Mouse (Mus musculus): ENCODE measurements at regions not wholly inside any gene's neighbourhood (a gene's known extent, or its start where the extent isn't known, plus 50 kb on each side); places are given as distances from the start of the nearest gene placed in this dataset.

- Histone ChIP-seq H3K27me3 (ENCODE audit: control insufficient read depth, insufficient read depth, low read length) (0 out of 2 replicates have a peak, but pooled peaks cover 5% of the 10 kb centered on the region), H3K4me3 (ENCODE audit: control insufficient read depth in 1 of 2, insufficient read depth in 1 of 2, low read depth in 1 of 2, low read length in 2 of 2) (no peak overlapping the region), H3K36me3 (ENCODE audit: control insufficient read depth, insufficient read depth, low read length) (no peaks in the 10 kb centered on the region), H3K27ac (replicated peaks in 1 of 2; ENCODE audit: control insufficient read depth in 1 of 2, insufficient read depth in 1 of 2, low read depth in 2 of 2, low read length in 2 of 2) (no peak overlapping the region), H3K9ac (ENCODE audit: low read length) (no peak overlapping the region), H3K4me1 (ENCODE audit: control insufficient read depth in 2 of 2, insufficient read depth in 2 of 2, low read length in 2 of 2) (peaks cover 7 to 9% of the 10 kb centered on the region in 2 experiments; a peak in 3 of 4 replicates), H3K4me2 (ENCODE audit: low read length) (no peak overlapping the region), H3K9me3 (ENCODE audit: control insufficient read depth, low read length) (no peaks in the 10 kb centered on the region)
- no peak for ATAC-seq (ENCODE audit: insufficient number of reproducible peaks, insufficient read depth, low FRiP score, low read depth)
- 94% methylated on average over 8 of the region's 8 CpGs for WGBS
Observed at GRCm38 (mm10) chr10:117434293-117434842, 54.6 kb upstream of the Cpsf6 start.

DNA sequence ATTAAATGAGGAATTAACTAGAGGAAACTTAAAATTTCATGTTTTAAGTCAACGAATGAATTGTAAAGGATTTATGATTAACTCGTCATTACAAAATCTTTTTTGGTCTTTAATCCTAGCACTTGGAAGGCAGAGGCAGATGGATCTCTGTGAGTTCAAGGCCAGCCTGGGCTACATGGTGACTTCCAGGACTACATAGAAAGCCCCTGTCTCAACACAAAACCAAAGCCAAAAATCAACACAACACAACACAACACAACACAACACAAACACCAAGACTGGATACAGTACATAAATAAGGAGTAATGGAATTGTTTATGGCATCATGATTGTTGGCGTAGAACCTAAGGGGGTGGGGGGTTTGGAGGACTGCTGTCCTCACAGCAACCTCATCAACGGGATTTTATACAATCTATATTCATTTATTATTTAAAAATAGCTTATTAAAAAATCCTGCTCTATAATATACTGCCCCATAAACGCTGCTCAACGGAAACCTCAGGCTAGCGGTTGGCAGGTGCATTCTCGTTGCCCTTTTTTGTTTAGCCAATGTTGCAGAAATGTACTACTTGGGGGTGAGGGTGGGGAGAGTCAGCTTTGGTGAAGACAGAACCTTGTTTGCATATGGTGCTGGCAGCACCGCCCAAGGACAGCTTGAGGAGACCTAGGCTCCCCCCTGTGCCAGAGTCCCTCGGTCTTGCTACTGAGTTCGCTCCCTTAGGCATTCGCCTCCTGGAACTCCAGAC, 53.9 kb upstream of the Cpsf6 start:
- Histone ChIP-seq H3K36me3 (ENCODE audit: control insufficient read depth, insufficient read depth, low read length) (no peaks in the 10 kb centered on the region), H3K27me3 (ENCODE audit: control insufficient read depth, insufficient read depth, low read length) (0 out of 2 replicates have a peak, but pooled peaks cover 5% of the 10 kb centered on the region), H3K4me3 (ENCODE audit: control insufficient read depth in 1 of 2, insufficient read depth in 1 of 2, low read depth in 1 of 2, low read length in 2 of 2) (no peak overlapping the region), H3K9ac (ENCODE audit: low read length) (no peak overlapping the region), H3K4me2 (ENCODE audit: low read length) (no peak overlapping the region), H3K27ac (replicated peaks in 1 of 2; ENCODE audit: control insufficient read depth in 1 of 2, insufficient read depth in 1 of 2, low read depth in 2 of 2, low read length in 2 of 2) (no peak overlapping the region), H3K9me3 (ENCODE audit: control insufficient read depth, low read length) (no peaks in the 10 kb centered on the region), H3K4me1 (ENCODE audit: control insufficient read depth in 2 of 2, insufficient read depth in 2 of 2, low read length in 2 of 2) (peaks cover 7 to 9% of the 10 kb centered on the region in 2 experiments; a peak in 3 of 4 replicates)
- ATAC-seq (ENCODE audit: insufficient number of reproducible peaks, insufficient read depth, low FRiP score, low read depth), result no peak
- WGBS, result 89% methylated on average over 12 of the region's 12 CpGs

DNA sequence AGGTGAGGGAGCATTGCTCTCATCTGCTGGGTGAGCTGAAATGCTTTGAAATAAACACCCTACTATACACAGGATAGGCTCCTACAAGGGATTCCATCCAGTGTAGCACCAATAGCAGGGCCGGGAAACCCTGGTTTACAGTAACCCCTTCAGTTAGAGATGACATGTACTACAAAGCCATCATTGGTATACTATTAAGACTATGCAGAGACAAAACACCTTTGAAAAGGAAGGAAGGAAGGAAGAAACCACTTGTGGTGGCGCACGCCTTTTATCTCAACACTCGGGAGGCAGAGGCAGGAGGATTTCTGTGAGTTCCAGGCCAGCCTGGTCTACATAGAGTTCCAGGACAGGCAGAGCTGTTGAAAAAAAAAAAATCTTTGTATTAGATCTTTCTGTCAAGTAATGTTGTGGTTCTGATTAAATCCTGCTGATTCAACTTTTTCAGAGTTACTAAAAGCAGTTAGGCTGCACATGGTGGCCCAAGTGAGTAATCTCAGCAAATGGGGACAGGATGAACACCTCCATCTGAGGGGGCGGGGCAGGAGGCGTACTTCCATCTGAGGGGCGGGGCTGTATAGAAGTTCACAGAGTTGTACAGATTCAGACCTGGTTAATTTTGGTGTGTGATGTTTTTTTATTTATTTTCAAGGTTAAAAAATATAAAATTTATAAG, 53.2 kb upstream of the Cpsf6 start:
- Histone ChIP-seq H3K4me1 (ENCODE audit: control insufficient read depth in 2 of 2, insufficient read depth in 2 of 2, low read length in 2 of 2) (peaks cover 7 to 9% of the 10 kb centered on the region in 2 experiments; a peak in 3 of 4 replicates), H3K4me3 (ENCODE audit: control insufficient read depth in 1 of 2, insufficient read depth in 1 of 2, low read depth in 1 of 2, low read length in 2 of 2) (no peak overlapping the region)

GRCm38 (mm10) chr10:117432415-117432814, 52.6 kb upstream of the Cpsf6 start:
- peak overlapping the region; percentile 52 for H3K4me2 ChIP-seq (ENCODE audit: low read length)
- peak overlapping the region; percentile 12 to 18; a peak in 2 of 4 replicates for H3K4me3 ChIP-seq (ENCODE audit: control insufficient read depth in 1 of 2, insufficient read depth in 1 of 2, low read depth in 1 of 2, low read length in 2 of 2)
- 9% methylated on average over 21 of the region's 21 CpGs for WGBS
- H3K27me3 ChIP-seq (ENCODE audit: control insufficient read depth, insufficient read depth, low read length), result 0 out of 2 replicates have a peak, but pooled peaks cover 5% of the 10 kb centered on the region
- H3K27ac ChIP-seq (replicated peaks in 1 of 2; ENCODE audit: control insufficient read depth in 1 of 2, insufficient read depth in 1 of 2, low read depth in 2 of 2, low read length in 2 of 2), result no peak overlapping the region
- H3K36me3 ChIP-seq (ENCODE audit: control insufficient read depth, insufficient read depth, low read length), result no peaks in the 10 kb centered on the region
- H3K9ac ChIP-seq (ENCODE audit: low read length), result no peak overlapping the region
- peaks cover 7 to 9% of the 10 kb centered on the region in 2 experiments; a peak in 3 of 4 replicates for H3K4me1 ChIP-seq (ENCODE audit: control insufficient read depth in 2 of 2, insufficient read depth in 2 of 2, low read length in 2 of 2)
- H3K9me3 ChIP-seq (ENCODE audit: control insufficient read depth, low read length), result no peaks in the 10 kb centered on the region
- no peak for ATAC-seq (ENCODE audit: insufficient number of reproducible peaks, insufficient read depth, low FRiP score, low read depth)

More for the DNA sequence above, 53.2 kb upstream of the Cpsf6 start:
- Histone ChIP-seq H3K4me2 (ENCODE audit: low read length) (peak overlapping the region; percentile 52; the same call in 1 of the 2 replicates), H3K9me3 (ENCODE audit: control insufficient read depth, low read length) (no peaks in the 10 kb centered on the region), H3K27ac (replicated peaks in 1 of 2; ENCODE audit: control insufficient read depth in 1 of 2, insufficient read depth in 1 of 2, low read depth in 2 of 2, low read length in 2 of 2) (no peak overlapping the region), H3K36me3 (ENCODE audit: control insufficient read depth, insufficient read depth, low read length) (no peaks in the 10 kb centered on the region), H3K27me3 (ENCODE audit: control insufficient read depth, insufficient read depth, low read length) (0 out of 2 replicates have a peak, but pooled peaks cover 5% of the 10 kb centered on the region), H3K9ac (ENCODE audit: low read length) (no peak overlapping the region)
- 93% methylated on average over 7 of the region's 7 CpGs for WGBS
- ATAC-seq (ENCODE audit: insufficient number of reproducible peaks, insufficient read depth, low FRiP score, low read depth), result no peak

GRCm38 (mm10) chr10:117431850-117432249, 52.0 kb upstream of the Cpsf6 start:
- WGBS, result 73% methylated on average over 12 of the region's 12 CpGs
- no peak for ATAC-seq (ENCODE audit: insufficient number of reproducible peaks, insufficient read depth, low FRiP score, low read depth)
- Histone ChIP-seq H3K27ac (replicated peaks in 1 of 2; ENCODE audit: control insufficient read depth in 1 of 2, insufficient read depth in 1 of 2, low read depth in 2 of 2, low read length in 2 of 2) (no peak overlapping the region), H3K9ac (ENCODE audit: low read length) (no peak overlapping the region), H3K4me1 (ENCODE audit: control insufficient read depth in 2 of 2, insufficient read depth in 2 of 2, low read length in 2 of 2) (peaks cover 7 to 9% of the 10 kb centered on the region in 2 experiments; a peak in 3 of 4 replicates), H3K4me2 (ENCODE audit: low read length) (peak overlapping the region; percentile 52), H3K4me3 (ENCODE audit: control insufficient read depth in 1 of 2, insufficient read depth in 1 of 2, low read depth in 1 of 2, low read length in 2 of 2) (no peak overlapping the region), H3K36me3 (ENCODE audit: control insufficient read depth, insufficient read depth, low read length) (no peaks in the 10 kb centered on the region), H3K9me3 (ENCODE audit: control insufficient read depth, low read length) (no peaks in the 10 kb centered on the region), H3K27me3 (ENCODE audit: control insufficient read depth, insufficient read depth, low read length) (0 out of 2 replicates have a peak, but pooled peaks cover 5% of the 10 kb centered on the region)

GRCm38 (mm10) chr10:117431086-117431619, 51.3 kb upstream of the Cpsf6 start:
- no peaks in the 10 kb centered on the region for H3K36me3 ChIP-seq (ENCODE audit: control insufficient read depth, insufficient read depth, low read length)

DNA sequence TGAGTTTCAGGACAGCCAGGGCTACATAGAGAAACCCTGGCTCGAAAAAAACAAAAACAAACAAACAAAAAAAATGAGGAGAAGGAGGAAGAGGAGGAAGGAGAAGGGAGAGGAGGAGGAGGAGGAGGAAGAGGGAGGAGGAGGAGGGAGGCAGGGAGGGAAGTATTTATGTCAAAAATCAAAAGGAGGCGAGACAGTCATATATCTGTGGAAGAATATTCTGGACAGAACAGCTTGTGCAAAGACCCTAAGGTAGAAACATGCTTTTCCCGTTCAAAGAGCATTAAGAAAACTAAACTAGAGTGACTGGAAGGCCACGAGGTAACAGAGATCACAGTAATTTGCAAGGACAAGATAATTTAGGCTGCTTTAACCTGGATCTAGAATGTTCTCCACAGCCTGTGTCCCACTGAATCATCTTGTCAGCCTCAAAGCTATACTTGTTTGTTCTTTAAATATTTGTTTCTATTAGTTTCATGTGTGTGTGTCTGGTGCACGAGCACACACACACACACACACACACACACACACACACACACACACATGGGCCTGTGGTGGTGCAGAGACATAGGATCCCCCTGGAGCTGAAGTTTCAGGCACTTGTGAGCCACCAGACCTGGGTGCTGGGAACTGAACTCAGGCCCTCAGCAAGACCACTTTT, 50.5 kb upstream of the Cpsf6 start:
- Histone ChIP-seq H3K27ac (replicated peaks in 1 of 2; ENCODE audit: control insufficient read depth in 1 of 2, insufficient read depth in 1 of 2, low read depth in 2 of 2, low read length in 2 of 2) (no peak overlapping the region), H3K9me3 (ENCODE audit: control insufficient read depth, low read length) (no peaks in the 10 kb centered on the region), H3K27me3 (ENCODE audit: control insufficient read depth, insufficient read depth, low read length) (no peaks in the 10 kb centered on the region), H3K4me3 (ENCODE audit: control insufficient read depth in 1 of 2, insufficient read depth in 1 of 2, low read depth in 1 of 2, low read length in 2 of 2) (no peak overlapping the region), H3K9ac (ENCODE audit: low read length) (no peak overlapping the region), H3K4me2 (ENCODE audit: low read length) (no peak overlapping the region), H3K4me1 (ENCODE audit: control insufficient read depth in 2 of 2, insufficient read depth in 2 of 2, low read length in 2 of 2) (peaks cover 7 to 9% of the 10 kb centered on the region in 2 experiments; a peak in 3 of 4 replicates), H3K36me3 (ENCODE audit: control insufficient read depth, insufficient read depth, low read length) (no peaks in the 10 kb centered on the region)
- 82% methylated on average over 5 of the region's 5 CpGs for WGBS
- ATAC-seq (ENCODE audit: insufficient number of reproducible peaks, insufficient read depth, low FRiP score, low read depth), result no peak

More at GRCm38 (mm10) chr10:117431086-117431619, 51.3 kb upstream of the Cpsf6 start:
- H3K27ac ChIP-seq (replicated peaks in 1 of 2; ENCODE audit: control insufficient read depth in 1 of 2, insufficient read depth in 1 of 2, low read depth in 2 of 2, low read length in 2 of 2), result no peak overlapping the region
- H3K9ac ChIP-seq (ENCODE audit: low read length), result no peak overlapping the region
- no peak overlapping the region for H3K4me3 ChIP-seq (ENCODE audit: control insufficient read depth in 1 of 2, insufficient read depth in 1 of 2, low read depth in 1 of 2, low read length in 2 of 2)
- no peak for ATAC-seq (ENCODE audit: insufficient number of reproducible peaks, insufficient read depth, low FRiP score, low read depth)
- H3K4me1 ChIP-seq (ENCODE audit: control insufficient read depth in 2 of 2, insufficient read depth in 2 of 2, low read length in 2 of 2), result peaks cover 7 to 9% of the 10 kb centered on the region in 2 experiments; a peak in 3 of 4 replicates
- H3K27me3 ChIP-seq (ENCODE audit: control insufficient read depth, insufficient read depth, low read length), result 0 out of 2 replicates have a peak, but pooled peaks cover 2% of the 10 kb centered on the region
- 72% methylated on average over 3 of the region's 3 CpGs for WGBS
- no peak overlapping the region for H3K4me2 ChIP-seq (ENCODE audit: low read length)
- H3K9me3 ChIP-seq (ENCODE audit: control insufficient read depth, low read length), result no peaks in the 10 kb centered on the region
